Mouse (Mus musculus) urinary bladder, postnatal 4 days (tissue): ENCODE results near the gene Serpinc1.
"Not testable (repeated sequence)": the region's sequence is repeated elsewhere in the genome, so short reads cannot be mapped to it uniquely, and the experiment has no call there.

Source experiments
- DNase-seq, 2 experiments: peaks; one replicate each; pipeline ENCODE4 v3.0.0; 2021 to 2022; ENCODE audit warnings: low spot score in 2 of 2

The Serpinc1 gene

DNA sequence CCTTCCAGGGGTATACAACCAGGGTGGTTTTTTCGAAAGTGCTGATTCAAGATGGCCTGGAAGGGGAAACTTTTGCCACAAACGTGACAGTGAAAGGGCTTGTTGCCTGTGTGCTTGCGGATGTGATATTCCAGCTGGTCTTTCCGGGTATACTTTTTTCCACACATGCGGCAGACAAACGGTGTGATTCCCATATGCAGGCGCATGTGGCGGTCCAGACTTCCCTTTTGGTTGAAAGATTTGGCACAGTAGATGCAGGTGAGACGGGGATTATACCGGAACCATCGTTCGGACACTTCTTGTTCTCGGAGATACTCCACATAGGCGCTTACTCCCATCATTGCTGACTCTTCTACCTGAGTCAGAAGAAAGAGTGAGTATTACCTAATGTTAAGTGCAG is 41.7 kb downstream of the Serpinc1 start:
- no peak for DNase-seq

DNA sequence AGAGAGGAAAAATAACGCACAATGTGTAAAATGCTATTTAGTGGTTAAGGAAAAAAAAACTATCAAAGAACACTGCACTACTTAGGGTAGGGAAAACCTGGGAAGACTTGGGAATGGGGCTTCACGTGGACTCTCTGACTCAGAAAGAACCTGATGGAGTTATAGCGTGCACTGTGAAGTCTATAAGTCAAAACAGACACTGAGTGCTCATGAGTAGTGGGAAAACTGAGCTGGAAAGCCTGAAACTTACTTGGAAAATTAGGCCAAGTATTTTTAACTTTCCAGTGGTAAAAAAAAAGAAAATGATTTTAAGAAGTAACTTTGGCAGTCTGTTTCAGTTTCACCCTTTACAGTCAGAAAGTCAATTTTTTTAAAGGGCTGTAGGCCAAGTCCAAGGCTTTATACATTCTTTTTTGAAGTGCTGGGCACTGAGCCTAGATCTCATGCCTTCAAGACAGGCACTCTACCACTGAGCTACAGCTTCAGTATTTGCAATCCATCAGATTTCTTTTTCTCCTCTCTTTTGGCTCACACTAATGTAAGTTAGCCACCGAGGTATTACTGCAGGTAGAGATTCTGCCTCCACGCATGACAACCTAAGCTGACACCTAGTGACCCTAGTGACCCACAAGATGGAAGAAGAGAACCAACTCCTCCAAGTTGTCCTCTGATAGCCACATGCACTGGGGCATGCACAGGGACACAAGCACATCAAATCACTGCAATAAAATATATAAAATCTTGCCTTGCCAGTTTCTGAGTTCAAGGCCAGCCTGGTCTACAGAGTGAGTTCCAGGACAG is 47.2 kb downstream of the Serpinc1 start:
- DNase-seq = no peak

DNA sequence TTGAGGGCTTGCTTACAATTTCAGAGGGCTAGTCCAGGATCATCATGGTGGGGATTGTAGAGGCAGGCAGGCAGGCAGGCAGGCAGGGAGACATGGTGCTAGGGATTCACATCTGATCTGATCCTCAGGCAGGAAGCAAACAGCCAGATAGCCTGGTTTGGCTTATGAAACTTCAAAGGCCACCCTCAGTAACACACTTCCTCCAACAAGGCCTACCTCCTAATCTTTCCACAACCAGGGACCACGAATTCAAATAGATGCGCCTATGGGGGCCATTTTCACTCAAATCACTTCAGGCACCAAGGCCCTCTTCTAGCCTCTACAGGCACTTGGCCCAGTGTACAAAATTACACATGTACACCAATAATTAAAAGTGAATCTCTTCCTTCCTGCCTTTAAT is 48.8 kb downstream of the Serpinc1 start:
- DNase-seq = no peak

DNA sequence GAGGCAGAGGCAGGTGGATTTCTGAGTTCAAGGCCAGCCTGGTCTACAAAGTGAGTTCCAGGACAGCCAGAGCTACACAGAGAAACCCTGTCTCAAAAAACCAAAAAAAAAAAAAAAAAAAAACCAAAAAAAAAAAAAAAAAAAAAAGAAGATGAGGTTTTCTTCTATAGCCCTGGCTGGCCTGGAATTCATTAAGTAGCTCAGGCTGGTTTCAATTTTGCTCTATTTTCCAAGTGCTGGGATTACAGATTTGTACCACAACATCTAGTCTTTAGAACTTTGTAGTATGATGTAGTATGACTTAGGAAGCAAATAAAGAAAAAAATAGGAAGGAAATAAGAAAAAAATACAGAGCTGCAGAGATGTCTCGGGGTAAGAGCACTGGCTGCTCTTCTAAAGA is 50.0 kb downstream of the Serpinc1 start:
- DNase-seq = not testable (repeated sequence)

DNA sequence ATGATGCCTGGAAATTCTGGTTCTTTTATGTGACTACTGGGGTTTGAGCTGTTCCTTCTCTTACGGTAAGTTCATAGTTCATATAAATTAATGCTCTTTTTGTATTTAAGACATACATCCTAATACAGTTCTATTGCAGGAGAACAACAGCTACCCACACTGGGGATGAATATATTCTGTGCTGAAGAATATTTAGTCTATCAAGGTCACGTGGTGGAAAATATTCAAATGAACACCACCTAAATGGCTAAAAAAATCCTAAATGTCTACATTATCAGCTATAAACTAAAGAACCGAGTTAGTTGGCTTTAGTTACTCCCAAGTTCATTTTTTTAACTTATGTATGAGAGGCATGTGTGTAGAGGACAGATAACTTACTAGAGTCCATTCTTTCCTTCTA is 51.7 kb downstream of the Serpinc1 start:
- DNase-seq = no peak

DNA sequence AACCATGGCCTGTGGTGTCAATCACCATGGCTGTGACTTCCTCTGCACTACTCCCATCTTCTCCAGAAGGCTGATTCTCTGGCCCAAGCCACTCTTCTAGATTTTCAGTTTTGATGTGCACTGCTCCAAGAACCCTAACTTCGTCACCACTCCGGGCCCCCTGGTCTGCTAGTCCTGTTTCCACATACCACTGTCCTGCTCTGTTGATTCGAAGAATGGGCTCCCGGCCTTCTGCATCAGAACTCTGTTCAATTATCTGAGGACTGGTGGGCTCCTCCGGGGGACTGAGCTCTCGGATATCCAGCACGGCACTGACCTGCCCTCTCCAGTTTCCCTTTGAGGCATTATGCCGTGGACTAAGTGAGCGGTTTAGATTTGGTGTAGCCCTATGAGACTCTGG is 53.5 kb downstream of the Serpinc1 start:
- no peak for DNase-seq

DNA sequence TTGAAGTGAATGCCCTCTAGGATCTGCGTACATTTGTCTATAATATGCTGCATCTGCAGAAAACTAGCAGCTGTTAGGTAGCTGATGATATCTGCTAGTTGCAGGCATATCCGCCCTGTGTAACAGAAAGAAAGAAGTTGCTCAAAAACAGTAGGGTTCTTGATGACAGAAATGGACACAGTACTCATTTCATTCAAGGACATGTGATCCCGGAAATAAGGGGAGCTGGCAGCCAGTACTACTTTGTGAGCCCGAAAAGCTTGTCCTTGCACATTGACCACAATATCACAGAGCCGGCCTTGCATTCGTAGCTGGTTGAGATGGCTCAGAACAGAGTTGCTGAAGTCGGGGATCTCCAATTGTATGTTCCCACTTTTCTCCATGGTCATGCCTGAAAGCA is 54.0 kb downstream of the Serpinc1 start:
- no peak for DNase-seq

DNA sequence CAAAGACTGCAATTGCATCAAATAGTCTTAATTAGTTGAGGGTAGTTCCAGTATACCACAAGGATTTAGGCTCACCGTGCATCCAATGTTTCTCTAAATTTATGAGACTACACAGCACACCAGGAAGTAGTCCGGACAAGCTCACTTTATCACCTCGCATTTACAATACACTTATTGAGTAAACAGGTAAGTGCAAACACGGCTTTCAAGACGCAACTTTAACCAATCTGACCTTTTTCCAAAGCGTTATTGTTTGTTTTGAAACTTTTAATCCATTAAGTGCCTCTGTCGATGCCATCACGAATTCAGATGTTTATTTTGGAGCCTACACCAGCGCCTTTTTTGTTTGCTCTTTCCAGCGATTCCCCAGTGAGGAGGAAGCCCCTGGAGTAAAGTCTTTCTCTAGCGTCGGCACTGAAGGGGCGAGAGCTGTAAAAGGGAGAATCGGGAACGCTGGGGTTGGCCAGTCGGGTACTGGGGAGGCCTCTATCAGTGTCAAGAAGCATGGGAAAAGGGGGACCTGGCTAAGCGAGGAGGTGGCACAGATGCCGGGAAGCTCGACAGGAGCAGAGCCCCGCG is 55.6 kb downstream of the Serpinc1 start:
- no peak for DNase-seq

DNA sequence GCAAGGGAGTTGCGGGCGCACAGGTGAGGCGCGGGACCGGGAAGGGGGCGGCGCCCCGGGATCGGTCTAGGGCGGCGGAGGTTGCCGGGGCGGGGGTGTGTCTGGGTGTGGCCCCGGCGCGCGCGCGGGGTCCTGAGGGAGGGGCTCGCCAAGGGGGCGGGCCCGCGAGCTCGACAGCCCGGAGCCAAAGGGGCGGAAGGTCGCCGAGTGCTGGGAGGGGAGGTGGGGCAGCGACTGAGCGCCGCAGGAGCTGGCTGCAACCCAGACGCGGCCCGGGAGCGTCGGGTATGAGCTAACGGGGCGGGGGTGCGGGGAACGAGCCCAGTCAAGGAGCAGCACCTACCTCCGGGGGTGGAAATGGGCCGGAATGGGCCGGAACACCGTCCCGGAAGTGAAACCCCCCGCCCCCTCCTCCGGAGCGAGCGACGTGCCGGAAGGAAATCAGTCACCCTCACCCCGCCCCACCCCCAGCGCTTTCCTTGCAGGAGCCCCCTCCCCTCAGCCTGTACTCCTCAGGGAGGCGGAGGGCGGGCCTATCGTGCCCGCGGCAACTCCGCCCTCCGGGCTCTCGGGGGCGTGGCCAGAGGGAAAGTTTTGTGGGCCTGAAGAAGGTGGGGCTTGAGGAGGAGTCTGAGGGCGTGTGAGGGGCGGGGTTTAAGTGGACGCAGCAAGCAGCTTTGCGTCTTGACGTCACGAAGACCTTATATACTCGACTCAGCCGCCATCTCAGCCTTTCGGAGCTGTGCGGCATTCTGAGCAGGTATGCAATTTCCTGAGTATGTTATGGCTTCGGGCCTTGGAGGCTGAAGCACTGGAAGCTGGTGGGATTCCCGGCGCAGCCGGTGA is 56.3 kb downstream of the Serpinc1 start, which contains the start of gene Zbtb37:
TSS of gene Zbtb37 (minus strand) at position 415 of the 846 bp plus-strand sequence.
- DNase-seq = peak; percentile 98 to 99

DNA sequence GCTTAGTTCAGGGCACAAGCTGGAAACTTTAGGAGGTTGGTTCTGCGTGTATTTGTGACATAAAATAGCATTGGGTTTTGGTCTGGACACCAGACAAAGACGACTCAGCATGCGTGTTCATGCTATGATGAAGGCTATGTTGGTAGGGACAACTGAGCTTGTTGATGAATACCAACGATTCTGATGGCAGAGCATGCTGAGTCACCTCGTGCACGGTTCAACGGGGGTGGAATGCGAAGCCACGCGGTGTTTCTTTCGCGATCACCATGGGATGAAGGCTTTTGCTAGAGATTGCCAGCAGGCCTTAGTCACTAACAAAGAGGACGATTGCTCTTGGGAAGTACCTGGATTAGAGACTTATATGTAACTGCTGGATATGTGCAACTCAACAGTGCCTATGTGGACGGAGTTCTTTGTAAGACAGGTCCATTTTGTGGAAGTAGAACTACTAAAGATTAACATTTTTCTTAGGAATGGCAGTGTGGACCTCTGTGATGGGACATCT is 56.9 kb downstream of the Serpinc1 start:
- no peak for DNase-seq

DNA sequence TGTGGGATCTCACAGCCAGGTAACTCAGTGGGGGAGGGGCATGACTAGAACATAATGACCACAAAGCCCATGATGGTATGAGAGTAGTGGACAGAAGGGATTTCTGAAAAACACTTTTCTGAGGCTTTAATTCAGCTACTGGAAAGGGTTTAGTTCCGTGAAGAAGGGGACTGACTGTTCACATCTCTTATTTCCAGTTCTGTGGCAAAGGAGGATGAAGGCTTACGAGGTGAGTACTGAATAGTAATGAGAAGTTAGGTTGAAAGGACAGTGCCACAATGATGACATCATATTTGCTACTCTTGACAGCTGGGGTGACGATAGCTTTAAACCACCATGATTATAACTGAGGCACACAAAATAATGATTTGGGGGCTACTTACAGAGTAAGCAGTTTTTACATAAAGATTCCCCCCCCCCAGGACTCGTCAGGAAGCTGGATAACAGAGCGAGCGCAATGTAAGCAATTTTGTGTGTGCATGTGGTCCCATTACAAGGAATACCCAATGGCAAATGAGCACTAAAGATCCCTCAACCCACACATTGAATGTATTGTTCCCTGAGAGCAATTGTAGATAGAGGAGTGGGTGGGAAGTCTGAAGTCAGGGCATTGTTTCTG is 57.5 kb downstream of the Serpinc1 start:
- no peak for DNase-seq

DNA sequence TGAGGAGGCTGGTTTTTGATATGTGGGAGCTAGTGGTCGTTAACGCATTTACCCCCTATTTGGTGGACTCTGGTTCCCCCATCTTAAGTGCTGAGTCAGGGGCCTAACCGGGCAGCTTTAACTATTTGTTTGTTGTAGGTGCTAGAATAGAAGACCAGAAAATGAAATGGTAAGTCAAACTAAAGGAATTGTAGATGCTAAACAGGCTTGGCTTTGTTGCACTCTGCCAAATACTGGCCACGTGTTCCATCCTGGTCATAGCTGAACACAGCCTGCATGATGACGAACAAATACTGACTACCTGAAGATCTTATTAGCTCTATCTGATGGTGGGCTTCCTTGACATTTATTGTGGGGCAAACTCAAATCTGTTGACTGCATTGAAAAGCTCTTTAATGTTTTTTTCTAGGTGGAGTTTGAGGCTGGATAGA is 58.0 kb downstream of the Serpinc1 start:
- no peak for DNase-seq

DNA sequence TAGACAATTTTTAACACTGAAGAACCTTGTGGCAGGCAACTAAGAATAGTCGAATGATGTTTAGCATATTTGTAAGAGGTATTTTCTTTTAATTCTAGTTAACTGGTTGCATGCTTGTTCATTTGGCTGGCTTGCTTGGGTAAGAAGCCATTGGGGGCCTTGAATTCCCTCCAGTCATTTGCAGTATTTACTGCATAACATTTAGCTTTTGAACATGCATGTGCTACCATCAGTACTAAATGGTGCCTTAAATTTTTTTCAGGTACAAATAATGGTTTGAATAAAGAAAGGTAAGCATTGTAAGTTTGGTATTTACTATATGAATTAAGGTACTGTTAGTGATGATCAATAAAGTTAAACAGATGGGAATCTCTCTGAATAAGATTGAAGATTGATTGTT is 58.6 kb downstream of the Serpinc1 start:
- no peak for DNase-seq

DNA sequence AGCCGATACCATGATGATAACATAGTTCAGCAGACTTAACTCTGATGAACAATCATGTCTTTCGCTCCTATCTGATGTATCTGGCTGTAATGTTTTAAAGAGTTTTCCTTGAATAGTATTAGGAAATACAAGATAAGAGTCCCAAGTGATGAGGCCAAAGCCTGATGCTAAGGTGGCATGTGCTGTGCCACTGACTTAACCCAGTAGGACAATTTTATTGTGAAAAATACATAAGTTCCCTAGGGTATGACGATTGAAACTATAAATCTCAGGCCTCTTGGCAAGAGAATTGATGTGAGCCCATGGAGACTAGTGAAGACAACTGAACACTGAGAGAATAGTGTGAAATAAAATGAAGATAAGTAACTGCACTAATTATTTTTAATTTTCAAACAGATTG is 59.2 kb downstream of the Serpinc1 start:
- no peak for DNase-seq

DNA sequence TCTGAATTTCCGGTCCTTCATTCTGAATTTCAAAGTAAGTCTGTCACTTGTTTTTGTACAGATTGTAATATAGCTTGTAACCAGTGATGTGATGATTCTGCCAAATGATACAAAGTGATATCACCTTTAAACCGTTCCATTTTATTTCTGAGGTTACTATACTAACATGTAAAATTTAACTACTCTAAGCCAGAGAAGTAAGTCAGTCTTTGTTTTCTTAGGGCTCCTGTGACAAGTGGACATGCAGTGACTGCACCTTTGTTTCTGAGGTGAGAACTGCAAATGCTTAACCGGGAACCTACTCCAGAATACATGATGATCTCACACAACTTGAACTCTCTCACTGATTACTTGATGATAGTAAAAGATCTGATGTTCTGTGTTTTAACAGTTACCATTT is 59.6 kb downstream of the Serpinc1 start:
- DNase-seq = no peak

DNA sequence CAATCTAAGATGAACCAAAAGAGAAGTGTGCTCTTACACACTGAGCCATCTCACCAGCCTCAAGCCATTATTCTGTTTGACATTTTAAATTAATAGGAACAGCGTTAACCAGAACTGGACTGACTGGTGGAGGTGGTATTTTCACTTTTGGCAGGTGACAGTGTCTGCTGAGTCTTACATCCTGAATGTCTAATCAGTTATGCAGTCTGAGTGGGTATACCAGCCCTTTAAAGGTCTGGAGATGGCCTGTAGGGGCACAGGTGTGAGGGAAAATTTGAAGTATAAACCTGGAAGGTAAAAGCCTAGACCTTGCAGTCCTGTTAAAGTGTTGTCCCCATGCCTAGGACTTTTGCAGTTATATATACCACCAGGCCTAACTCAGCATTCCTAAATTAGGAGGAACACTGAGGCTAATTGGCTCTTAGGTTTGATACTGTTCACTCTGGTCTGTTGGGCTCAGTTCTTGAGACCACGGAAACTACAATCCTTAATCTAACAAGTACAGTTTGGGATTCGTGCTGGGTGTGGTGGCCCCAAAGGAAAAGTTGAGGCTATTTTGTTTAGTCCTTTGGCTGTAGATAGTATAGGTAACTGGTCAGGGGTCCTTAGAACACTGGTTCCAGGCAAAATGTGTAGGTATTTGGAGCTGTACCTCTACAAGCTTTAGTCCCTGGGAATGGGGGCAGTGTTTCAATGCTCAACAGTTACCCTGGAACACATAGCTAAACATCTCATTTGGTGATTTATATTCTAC is 60.8 kb downstream of the Serpinc1 start:
- no peak for DNase-seq

DNA sequence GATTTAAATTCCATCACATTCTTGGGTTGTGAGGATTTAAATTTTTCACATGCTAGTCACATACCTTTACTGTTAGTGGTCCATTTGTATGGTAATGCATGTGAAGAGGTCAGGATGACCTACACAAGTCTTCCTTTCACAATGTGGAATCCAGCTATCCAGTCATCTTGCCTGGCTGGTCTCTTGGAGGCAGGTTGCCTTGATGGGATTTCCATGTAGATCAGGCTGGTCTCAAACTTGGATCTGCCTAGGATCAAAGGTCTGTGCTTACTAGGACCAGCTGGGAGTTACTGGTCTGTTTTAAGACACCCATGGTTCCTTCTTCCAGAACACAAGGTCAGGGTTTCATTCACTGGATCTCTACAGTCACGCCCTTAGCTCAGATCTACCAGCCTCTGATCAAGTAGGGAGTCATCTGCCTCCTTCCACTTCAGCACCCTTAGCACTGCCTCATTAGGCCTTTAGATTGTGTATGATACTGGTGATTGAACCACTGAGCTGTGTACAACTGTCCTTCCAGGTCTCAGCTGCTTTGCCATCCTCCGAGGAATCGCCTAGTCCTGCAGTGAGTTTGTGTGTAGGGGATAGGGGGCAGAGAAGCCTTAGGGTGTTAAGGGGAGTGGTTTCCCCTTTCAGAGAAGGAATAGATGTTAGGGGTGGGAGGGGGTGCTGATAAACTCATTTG is 61.5 kb downstream of the Serpinc1 start:
- DNase-seq = no peak

DNA sequence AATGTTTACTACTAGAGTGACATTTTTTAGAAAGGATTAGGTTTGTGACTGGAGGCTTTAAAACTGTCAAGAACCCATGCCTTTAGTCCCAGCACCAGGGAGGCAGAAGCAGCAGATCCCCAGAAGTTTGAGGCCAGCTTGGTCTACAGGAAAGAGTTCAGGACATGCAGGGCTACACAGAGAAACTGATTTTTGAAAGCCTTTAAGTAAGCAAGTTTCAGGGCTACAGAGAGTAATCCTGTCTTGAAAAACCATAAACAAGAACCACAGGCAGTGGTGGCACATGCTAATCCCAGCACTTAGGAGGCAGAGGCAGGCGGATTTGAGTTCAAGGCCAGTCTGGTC is 62.0 kb downstream of the Serpinc1 start:
- DNase-seq = no peak

DNA sequence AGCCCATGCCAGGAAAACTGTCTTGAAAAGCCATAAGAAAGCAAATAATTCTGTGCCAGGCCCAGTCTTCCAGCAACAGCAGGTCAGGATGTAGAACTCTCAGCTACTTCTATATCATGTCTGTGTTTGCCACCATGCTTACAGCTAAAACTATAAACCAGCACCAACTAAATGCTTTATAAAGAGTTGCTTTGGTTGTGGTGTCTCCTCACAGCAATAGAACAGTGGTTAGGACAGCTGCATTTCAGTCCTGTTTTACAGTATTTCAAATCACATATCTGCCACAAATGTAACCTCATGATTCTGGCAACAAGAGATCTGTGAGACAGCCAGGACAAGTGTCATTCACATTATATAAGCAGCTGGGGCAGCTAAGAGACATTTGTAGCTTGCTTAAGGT is 62.5 kb downstream of the Serpinc1 start:
- no peak for DNase-seq

DNA sequence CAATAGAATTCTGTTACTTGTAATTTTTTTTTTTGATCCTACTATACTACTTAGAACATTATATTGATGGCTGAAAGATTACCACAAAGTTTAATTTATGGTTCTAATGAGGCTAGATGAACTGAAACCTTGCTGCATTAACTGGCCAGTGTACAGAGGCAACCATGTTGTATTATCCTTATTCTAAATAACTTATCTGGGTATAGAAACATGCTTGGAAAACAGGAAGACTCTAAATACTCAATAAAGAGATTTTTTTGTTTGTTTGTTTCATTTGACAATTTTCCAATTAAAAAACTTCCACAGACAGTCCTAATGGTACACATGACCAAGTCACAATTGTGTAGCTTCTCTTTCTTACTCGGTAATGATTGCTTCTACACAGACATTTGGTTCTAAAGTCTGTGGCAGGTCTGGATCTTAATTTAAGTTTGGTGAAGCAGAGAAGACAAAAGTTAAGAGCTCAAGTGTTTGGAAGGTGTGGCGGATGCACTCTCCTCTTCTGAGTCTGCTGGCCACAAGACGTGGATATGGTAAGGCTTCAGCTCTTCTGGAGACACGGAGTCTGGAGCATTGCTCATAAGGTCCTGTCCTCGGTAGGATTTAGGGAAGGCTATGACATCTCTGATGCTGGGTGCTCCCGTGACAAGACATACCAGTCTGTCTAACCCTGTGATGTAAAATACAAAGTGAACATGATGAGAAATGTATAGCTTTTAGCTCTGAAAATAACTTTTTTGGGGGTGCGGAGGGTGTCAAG is 63.1 kb downstream of the Serpinc1 start:
- no peak for DNase-seq
